Mouse (Mus musculus) erythroblast, embryonic 14.5 days (primary cell): ENCODE data around the gene Ccnt2. TPM values are rescaled to one million over a fixed set of nuclear protein-coding genes. Genes with fewer than 3 reads are reported as not detected.

Experiments
- H3K27me3 ChIP-seq: 2 replicates; pipeline ENCODE4 v1.6.1; 2012; ENCODE audit warnings: inconsistent platforms; ENCODE audit not compliant: control insufficient read depth
- H3K36me3 ChIP-seq: 2 replicates; pipeline ENCODE4 v1.6.1; 2012; ENCODE audit warnings: mild to moderate bottlenecking, inconsistent platforms; ENCODE audit not compliant: control insufficient read depth
- H3K4me1 ChIP-seq: 2 replicates; pipeline ENCODE4 v1.6.1; 2012; ENCODE audit warnings: inconsistent platforms; ENCODE audit not compliant: control insufficient read depth
- H3K4me3 ChIP-seq: replicated peaks from 2 replicates; pipeline ENCODE3; 2012; ENCODE audit warnings: moderate library complexity, mild to moderate bottlenecking, inconsistent platforms
- H3K9me3 ChIP-seq: 2 replicates; pipeline ENCODE4 v1.6.1; 2012; ENCODE audit warnings: low read length, inconsistent platforms, mixed read lengths; ENCODE audit not compliant: control insufficient read depth
- GATA1 ChIP-seq: IDR thresholded peaks from 2 replicates; pipeline ENCODE4 v1.6.1; 2012; ENCODE audit warnings: low read length, inconsistent platforms, mixed read lengths
- TAL1 ChIP-seq: IDR thresholded peaks from 3 replicates; pipeline ENCODE4 v1.6.1; 2012; ENCODE audit warnings: low read length, inconsistent platforms, mixed read lengths
- polyA plus RNA-seq: library from polyadenylated mRNA; stranded (reverse); fragments of >175 nt; gene quantifications from 2 replicates; pipeline ENCODE4 v1.2.3, GENCODE M21; 2012

The Ccnt2 gene
- polyA plus RNA-seq, 1 experiment, result 1.2 TPM

DNA sequence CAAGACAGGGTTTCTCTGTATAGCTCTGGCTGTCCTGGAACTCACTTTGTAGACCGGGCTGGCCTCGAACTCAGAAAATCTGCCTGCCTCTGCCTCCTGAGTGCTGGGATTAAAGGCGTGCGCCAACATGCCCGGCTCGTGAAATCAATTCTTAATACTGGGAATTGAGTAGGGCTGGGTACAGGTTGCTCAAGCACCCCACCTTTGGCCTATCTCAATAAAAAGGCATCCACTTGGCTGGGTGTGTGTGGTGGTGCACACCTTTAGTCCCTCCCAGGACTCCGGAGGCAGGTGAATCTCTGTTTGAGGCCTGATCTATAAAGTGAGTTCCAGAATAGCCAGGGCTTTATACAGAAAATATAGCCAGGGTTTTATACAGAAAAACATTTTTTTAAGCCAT is 34.7 kb downstream of the Ccnt2 start:
- Histone ChIP-seq H3K27me3 (no peaks in the 10 kb centered on the region), H3K9me3 (no peaks in the 10 kb centered on the region), H3K4me3 (no peak overlapping the region), H3K36me3 (peaks cover 47% of the 10 kb centered on the region), H3K4me1 (no peaks in the 10 kb centered on the region)
- no peak for TF ChIP-seq GATA1
- TF ChIP-seq TAL1, result no peak

DNA sequence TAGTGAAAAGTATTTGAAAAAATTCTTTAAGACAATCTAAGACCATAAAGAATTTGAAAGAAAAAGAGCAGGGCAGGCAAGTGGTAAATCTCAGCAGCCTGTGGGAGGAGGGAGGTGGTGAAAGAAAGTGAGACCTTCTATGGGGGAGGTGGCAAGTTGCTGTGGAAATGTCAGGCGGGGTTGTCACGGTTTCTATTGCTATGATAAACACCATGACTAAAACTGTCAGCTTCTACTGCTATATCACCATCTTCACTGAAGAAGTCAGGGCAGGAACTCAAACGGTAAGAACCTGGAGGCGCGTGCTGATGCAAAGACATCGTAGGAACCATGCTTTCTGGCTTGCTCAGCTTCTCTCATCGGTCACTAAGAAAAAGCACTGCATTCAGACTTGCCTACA is 39.0 kb downstream of the Ccnt2 start:
- TF ChIP-seq TAL1, result no peak
- TF ChIP-seq GATA1, result no peak
- Histone ChIP-seq H3K36me3 (peaks cover 8% of the 10 kb centered on the region), H3K9me3 (no peaks in the 10 kb centered on the region)

DNA sequence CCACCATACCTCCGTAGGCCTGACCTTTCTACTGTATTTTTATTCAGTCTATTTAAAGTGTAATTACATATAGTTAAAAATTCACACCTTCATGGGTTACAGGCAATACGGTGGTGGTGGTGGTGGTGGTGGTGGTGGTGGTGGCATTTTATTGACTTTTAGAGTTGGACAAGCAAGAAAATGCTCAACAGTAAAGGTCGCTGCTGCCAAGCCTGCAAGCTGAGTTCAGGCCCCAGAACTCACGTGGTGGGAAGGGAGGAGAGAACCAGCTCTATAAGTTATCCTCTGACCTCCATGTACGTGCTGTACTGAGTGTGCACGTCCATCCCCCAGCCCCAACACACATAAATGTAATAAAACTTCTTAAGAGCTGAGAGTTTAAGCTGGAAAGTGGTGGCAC is 42.4 kb downstream of the Ccnt2 start:
- Histone ChIP-seq H3K9me3 (no peaks in the 10 kb centered on the region), H3K27me3 (no peaks in the 10 kb centered on the region), H3K4me1 (no peaks in the 10 kb centered on the region), H3K36me3 (no peaks in the 10 kb centered on the region), H3K4me3 (no peak overlapping the region)
- TF ChIP-seq GATA1 (no peak), TAL1 (no peak)

More for the DNA sequence above, 39.0 kb downstream of the Ccnt2 start:
- Histone ChIP-seq H3K27me3 (no peaks in the 10 kb centered on the region), H3K4me1 (no peaks in the 10 kb centered on the region), H3K4me3 (no peak overlapping the region)

- no peaks in the 10 kb centered on the region for H3K27me3 ChIP-seq
- TF ChIP-seq GATA1 (no peak), TAL1 (no peak)
- H3K4me3 ChIP-seq, result no peak overlapping the region
- H3K9me3 ChIP-seq, result no peaks in the 10 kb centered on the region
- no peaks in the 10 kb centered on the region for H3K36me3 ChIP-seq
- peaks cover 2% of the 10 kb centered on the region for H3K4me1 ChIP-seq
These were observed 53.4 kb downstream of the Ccnt2 start for GRCm38 (mm10) chr1:127827325-127827724.

DNA sequence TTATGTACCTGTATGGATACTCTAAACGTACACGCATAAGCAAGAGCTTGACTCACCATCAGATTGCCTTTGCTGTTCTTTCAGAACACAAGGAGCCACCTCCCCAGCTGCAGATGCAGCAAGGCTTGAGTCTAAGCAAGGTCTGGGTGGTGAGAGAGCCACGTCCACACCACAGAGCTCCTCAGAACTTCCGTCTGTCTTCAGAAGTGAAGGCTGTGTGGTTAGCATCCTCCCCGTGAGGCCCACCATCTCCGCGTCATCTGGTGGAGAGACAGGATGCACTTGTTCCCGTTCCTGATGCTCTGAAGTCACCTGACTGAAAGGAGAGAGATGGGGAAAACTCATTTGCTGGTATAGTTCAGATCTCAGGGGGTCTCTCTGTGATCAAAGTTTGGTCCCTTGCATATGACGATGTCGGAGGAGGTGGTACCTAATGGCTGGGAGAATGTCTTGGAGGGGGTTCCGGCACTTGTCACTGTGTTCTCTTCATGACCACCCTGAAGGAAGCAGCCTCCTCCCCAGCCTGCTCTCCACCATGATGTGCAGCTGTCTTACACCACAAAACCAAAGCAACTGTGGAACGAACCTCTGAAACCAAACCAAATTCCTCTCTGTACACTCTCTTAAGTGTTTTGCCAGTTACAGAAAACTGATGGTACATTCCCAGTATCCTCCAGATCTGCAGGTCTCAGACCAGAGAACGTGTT is 56.4 kb downstream of the Ccnt2 start:
- H3K36me3 ChIP-seq, result no peaks in the 10 kb centered on the region
- H3K9me3 ChIP-seq, result no peaks in the 10 kb centered on the region
- no peaks in the 10 kb centered on the region for H3K27me3 ChIP-seq
- no peak overlapping the region for H3K4me3 ChIP-seq
- TF ChIP-seq GATA1 (no peak), TAL1 (no peak)
- H3K4me1 ChIP-seq, result peaks cover 8% of the 10 kb centered on the region

DNA sequence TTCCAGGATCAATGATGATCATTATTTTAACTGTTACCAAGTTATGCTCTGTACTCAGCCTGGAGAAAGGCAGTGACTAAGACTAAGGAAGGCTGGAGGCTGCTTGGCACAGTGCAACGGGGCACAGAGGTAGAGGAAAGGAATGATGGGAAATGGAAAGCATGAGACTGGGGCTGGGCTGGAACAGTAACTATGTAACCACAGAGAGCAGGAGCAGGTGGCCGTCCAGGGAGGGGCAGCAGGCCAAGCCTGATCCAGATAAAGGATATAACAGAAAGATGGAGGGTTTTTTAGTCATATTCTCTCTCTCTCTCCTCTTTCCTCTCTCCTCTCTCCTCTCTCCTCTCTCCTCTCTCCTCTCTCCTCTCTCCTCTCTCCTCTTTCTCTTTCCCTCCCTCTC is 59.8 kb downstream of the Ccnt2 start:
- no peaks in the 10 kb centered on the region for H3K27me3 ChIP-seq
- no peaks in the 10 kb centered on the region for H3K9me3 ChIP-seq
- peaks cover 6% of the 10 kb centered on the region for H3K4me1 ChIP-seq
- H3K4me3 ChIP-seq, result no peak overlapping the region
- no peaks in the 10 kb centered on the region for H3K36me3 ChIP-seq
- TF ChIP-seq TAL1 (no peak), GATA1 (no peak)

GRCm38 (mm10) chr1:127834202-127834601 is 60.2 kb downstream of the Ccnt2 start:
- no peaks in the 10 kb centered on the region for H3K36me3 ChIP-seq
- no peaks in the 10 kb centered on the region for H3K27me3 ChIP-seq
- TF ChIP-seq GATA1 (no peak), TAL1 (no peak)
- peaks cover 6% of the 10 kb centered on the region for H3K4me1 ChIP-seq
- H3K4me3 ChIP-seq, result no peak overlapping the region
- no peaks in the 10 kb centered on the region for H3K9me3 ChIP-seq

GRCm38 (mm10) chr1:127836619-127837018 is 62.7 kb downstream of the Ccnt2 start:
- no peaks in the 10 kb centered on the region for H3K9me3 ChIP-seq
- TF ChIP-seq TAL1 (no peak), GATA1 (no peak)
- peaks cover 6% of the 10 kb centered on the region for H3K4me1 ChIP-seq
- H3K27me3 ChIP-seq, result no peaks in the 10 kb centered on the region
- no peak overlapping the region for H3K4me3 ChIP-seq
- H3K36me3 ChIP-seq, result no peaks in the 10 kb centered on the region

DNA sequence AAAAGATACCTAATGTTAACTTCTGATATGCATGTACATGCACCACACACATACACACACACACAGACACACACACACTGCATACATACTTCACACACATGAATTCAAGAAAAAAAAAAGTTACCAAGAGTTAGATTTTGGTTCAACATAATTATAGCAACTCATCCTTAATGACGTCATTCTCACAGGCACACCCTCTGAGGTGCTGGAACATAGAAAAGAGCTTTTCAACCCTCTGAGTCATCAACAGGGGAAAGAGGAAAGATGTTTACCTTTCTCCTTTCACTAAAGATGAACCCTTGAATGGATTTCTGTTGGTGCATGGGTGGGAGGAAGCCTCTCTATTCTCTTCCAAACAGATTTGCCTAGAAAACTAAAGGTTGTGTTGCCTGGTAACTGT is 64.6 kb downstream of the Ccnt2 start:
- Histone ChIP-seq H3K4me3 (no peak overlapping the region), H3K9me3 (no peaks in the 10 kb centered on the region), H3K4me1 (peaks cover 5% of the 10 kb centered on the region), H3K36me3 (no peaks in the 10 kb centered on the region), H3K27me3 (no peaks in the 10 kb centered on the region)
- TF ChIP-seq TAL1 (no peak), GATA1 (no peak)

GRCm38 (mm10) chr1:127845472-127845871 is 71.5 kb downstream of the Ccnt2 start:
- H3K27me3 ChIP-seq, result no peaks in the 10 kb centered on the region
- no peaks in the 10 kb centered on the region for H3K9me3 ChIP-seq
- no peaks in the 10 kb centered on the region for H3K36me3 ChIP-seq
- H3K4me1 ChIP-seq, result peaks cover 4% of the 10 kb centered on the region
- TF ChIP-seq TAL1, result no peak
- TF ChIP-seq GATA1, result no peak
- no peak overlapping the region for H3K4me3 ChIP-seq
